Mouse (Mus musculus) embryonic facial prominence, embryonic 15.5 days (tissue): ENCODE measurements around the gene Gm10486. TPM values are rescaled to one million over a fixed set of nuclear protein-coding genes. Genes with fewer than 3 reads are reported as not detected.
"Not testable (repeated sequence)": the region's sequence is repeated elsewhere in the genome, so short reads cannot be mapped to it uniquely, and the experiment has no call there.

ENCODE experiments used
- ATAC-seq: fragments of 200-750 bp; cut with Nextera tagmentation; 2 replicates; pipeline ENCODE4 v1.8.0; 2017; ENCODE audit warnings: low read depth, moderate TSS enrichment; ENCODE audit not compliant: insufficient number of reproducible peaks, low FRiP score, low TSS enrichment
- H3K27ac ChIP-seq: fragments of 300-500 bp; sonication (generic); replicated peaks from 2 replicates; pipeline ENCODE4 v1.5.1; 2015; ENCODE audit warnings: mild to moderate bottlenecking, inconsistent platforms
- H3K27me3 ChIP-seq: fragments of 300-500 bp; sonication (generic); 2 replicates; pipeline ENCODE4 v1.6.1; 2015; ENCODE audit warnings: inconsistent platforms
- H3K36me3 ChIP-seq: fragments of 300-500 bp; sonication (generic); 2 replicates; pipeline ENCODE4 v1.6.1; 2015; ENCODE audit warnings: mild to moderate bottlenecking, inconsistent platforms
- H3K4me1 ChIP-seq: fragments of 300-500 bp; sonication (generic); 2 replicates; pipeline ENCODE4 v1.6.1; 2015; ENCODE audit warnings: inconsistent platforms
- H3K4me2 ChIP-seq: fragments of 300-500 bp; sonication (generic); replicated peaks from 2 replicates; pipeline ENCODE4 v1.6.1; 2015; ENCODE audit warnings: mild to moderate bottlenecking, inconsistent platforms
- H3K4me3 ChIP-seq: fragments of 300-500 bp; sonication (generic); replicated peaks from 2 replicates; pipeline ENCODE4 v1.5.1; 2015; ENCODE audit warnings: mild to moderate bottlenecking, inconsistent platforms
- H3K9ac ChIP-seq: fragments of 300-500 bp; sonication (generic); 2 replicates; pipeline ENCODE4 v1.6.1; 2015; ENCODE audit warnings: inconsistent platforms
- H3K9me3 ChIP-seq: fragments of 300-500 bp; sonication (generic); replicated peaks from 2 replicates; pipeline ENCODE4 v1.6.1; 2016; ENCODE audit warnings: inconsistent platforms
- WGBS: fragments of 180-500 bp; shearing (Covaris S2); methylation state at CpG from one replicate; pipeline ENCODE4 v1.1.7; 2015; 5-methylcytosine and 5-hydroxymethylcytosine counted together
- polyA plus RNA-seq: library from polyadenylated mRNA; unstranded; fragments of >200 nt; fragmentation: Nextera tagmentation; extraction: Ambion mirVana; gene quantifications from 2 replicates; pipeline ENCODE4 v1.2.1, GENCODE M21; 2015

The Gm10486 gene
- polyA plus RNA-seq, result not detected in 2 replicates

DNA sequence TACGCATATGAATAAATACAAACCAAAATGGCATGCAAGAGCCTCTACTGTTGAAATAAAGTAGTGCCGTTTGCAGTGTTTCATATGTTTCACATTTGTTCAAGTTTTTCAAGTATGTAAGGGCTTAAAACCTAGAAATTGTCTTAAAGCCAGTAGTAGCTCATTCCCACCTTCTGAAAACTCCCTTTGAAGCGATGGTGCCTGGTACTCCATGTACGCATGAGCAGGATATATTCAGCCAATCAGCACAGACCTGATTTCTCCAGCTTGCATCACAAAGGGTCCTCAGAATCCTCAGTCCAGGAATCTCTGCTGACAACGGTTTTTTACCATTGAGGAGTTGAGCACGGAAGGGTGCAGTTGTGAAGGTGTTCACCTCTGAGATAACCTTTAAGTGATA is at the start of gene Gm10486:
Gene Gm10486 (plus strand): TSS at position 301 of the 400 bp plus-strand sequence.
- not testable (repeated sequence) for H3K9me3 ChIP-seq, H3K36me3 ChIP-seq, H3K4me2 ChIP-seq, H3K9ac ChIP-seq, H3K4me3 ChIP-seq, H3K27me3 ChIP-seq, ATAC-seq, H3K27ac ChIP-seq, H3K4me1 ChIP-seq
- WGBS, result no CpG with 5 or more reads among the region's 6 CpGs
